Mouse (Mus musculus): ENCODE results near the gene Smtn. TPM values are rescaled to one million over a fixed set of nuclear protein-coding genes. Genes with fewer than 3 reads are reported as not detected.

Gene Smtn
- total RNA-seq, 2 experiments from 2014 or later, result 11.5 to 16.1 TPM

GRCm38 (mm10) chr11:3471448-3471850 is 69.0 kb downstream of the Smtn start:
- DNase-seq (ENCODE audit: low spot score in 2 of 2), result no peak

Other genes with a start within 250 kb of the Smtn start
- 10 to 100 TPM; 29.5 to 35.1 TPM for gene Pik3ip1, start 210.2 kb downstream of the Smtn start, total RNA-seq (2021)
- gene Limk2, start 131.4 kb downstream of the Smtn start, total RNA-seq (2021), result 100 to 1,000 TPM in 1 of 2 experiments, 10 to 100 TPM in 1; 98.7 to 113 TPM
- gene Rnf185, start 88.2 kb downstream of the Smtn start, total RNA-seq (2021), result 10 to 100 TPM; 22.9 to 24.9 TPM
- 10 to 100 TPM in 1 of 2 experiments, 1 to 10 TPM in 1; 7.1 to 13.0 TPM for gene Pla2g3, start 52.3 kb downstream of the Smtn start, total RNA-seq (2021)
- gene Inpp5j, start 35.8 kb downstream of the Smtn start, total RNA-seq (2021), result 10 to 100 TPM; 66.1 to 72.1 TPM
- 100 to 1,000 TPM; 229 to 234 TPM for gene Selenom, start 25.9 kb downstream of the Smtn start, total RNA-seq (2021)
- gene Morc2a, start 108.6 kb upstream of the Smtn start, total RNA-seq (2021), result 10 to 100 TPM; 41.8 to 44.0 TPM

Data from layer of hippocampus, postnatal 14 days (tissue).